In the genomic region with DNA sequence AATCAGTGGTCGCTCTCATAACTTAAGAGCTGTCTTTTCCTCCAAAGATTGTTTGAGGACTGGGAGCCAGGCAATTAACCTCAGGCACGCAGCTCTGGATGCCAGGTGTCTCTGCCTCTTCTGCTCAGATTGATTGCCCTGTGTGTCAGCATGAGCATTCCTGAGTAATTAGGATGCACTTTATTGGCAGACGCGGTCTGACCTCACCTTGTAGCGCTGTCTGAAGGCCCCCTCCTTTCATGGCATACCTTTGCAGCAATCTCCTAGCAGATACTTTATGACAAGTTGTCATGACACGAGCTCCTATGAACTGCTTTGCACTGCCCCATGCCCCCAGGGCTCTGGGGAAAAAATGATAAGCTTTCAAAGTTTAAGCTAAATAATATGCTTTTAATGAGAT, we compare ENCODE assay signal across 18 mouse cellular contexts.
"Had no signal": no experiment of that assay in that cellular context is flagged by ENCODE, and none has a peak within 500 bp of the region (broad histone marks: within the 10 kb centered on the region; RNA-seq: fewer than 3 reads in every experiment).

No protein-coding gene starts in this region.

- DNase-seq: kidney, adult 18-20 months; kidney, adult 9 months; kidney, postnatal 14 days; kidney, postnatal 4 days; left cerebral cortex, postnatal 4 days; liver, embryonic 13.5 days; lung, adult 2 months; lung, postnatal 14 days; lung, postnatal 4 days; midbrain, embryonic 14.5 days; retina, postnatal 1 day; right cerebral cortex, postnatal 25 days; spleen, adult 18-20 months; thymus, postnatal 25 days had no signal

- H3K9me3 ChIP-seq: limb, embryonic 13.5 days; liver, embryonic 13.5 days; neural tube, embryonic 13.5 days; stomach, embryonic 15.5 days had no signal

- H3K27me3 ChIP-seq: limb, embryonic 13.5 days; liver, embryonic 13.5 days; neural tube, embryonic 13.5 days; stomach, embryonic 15.5 days had no signal

- H3K9ac ChIP-seq: limb, embryonic 13.5 days; liver, embryonic 13.5 days; neural tube, embryonic 13.5 days; stomach, embryonic 15.5 days had no signal

- H3K4me3 ChIP-seq: limb, embryonic 13.5 days; liver, embryonic 13.5 days; myocyte; neural tube, embryonic 13.5 days; stomach, embryonic 15.5 days had no signal

- H3K4me2 ChIP-seq: limb, embryonic 13.5 days; liver, embryonic 13.5 days; neural tube, embryonic 13.5 days; stomach, embryonic 15.5 days had no signal

- H3K4me1 ChIP-seq: liver, embryonic 13.5 days; neural tube, embryonic 13.5 days; stomach, embryonic 15.5 days had no signal

- H3K27ac ChIP-seq: liver, embryonic 13.5 days; neural tube, embryonic 13.5 days; stomach, embryonic 15.5 days had no signal

- H3K36me3 ChIP-seq: limb, embryonic 13.5 days; liver, embryonic 13.5 days; neural tube, embryonic 13.5 days; stomach, embryonic 15.5 days had no signal
